Mouse (Mus musculus) forebrain, embryonic 12.5 days (tissue): Measurements from ENCODE around the gene Usp27x. TPM values are rescaled to one million over a fixed set of nuclear protein-coding genes. Genes with fewer than 3 reads are reported as not detected.

Source experiments
- polyA plus RNA-seq: library from polyadenylated mRNA; unstranded; fragments of >200 nt; fragmentation: Nextera tagmentation; extraction: Ambion mirVana; gene quantifications from 2 replicates; pipeline ENCODE4 v1.2.1, GENCODE M21; 2016

Usp27x gene
- polyA plus RNA-seq, 1 experiment from 2014 or later = 1.3 TPM

Other genes starting within 250 kb of the Usp27x start
- 13.2 and 13.4 TPM in 2 replicates for gene Clcn5, start 56.5 kb downstream of the Usp27x start, polyA plus RNA-seq
- gene Foxp3, start 197.8 kb upstream of the Usp27x start, polyA plus RNA-seq = 0.26 TPM in 1 of 2 replicates, not detected in the other
- 4.1 and 4.4 TPM in 2 replicates for gene Ppp1r3f, start 198.5 kb upstream of the Usp27x start, polyA plus RNA-seq
- gene Ccdc22, start 229.7 kb upstream of the Usp27x start, polyA plus RNA-seq = 35.4 and 36.5 TPM in 2 replicates
- gene Cacna1f, start 231.3 kb upstream of the Usp27x start, polyA plus RNA-seq = not detected in 2 replicates